Mouse (Mus musculus) CD4-positive naive resting alpha-beta T cell, adult 76 days (primary cell): ENCODE data around the gene Ccdc88c. TPM values are rescaled to one million over a fixed set of nuclear protein-coding genes. Genes with fewer than 3 reads are reported as not detected.

Source experiments
- total RNA-seq: library from RNA; stranded (reverse); gene quantifications from one replicate; pipeline ENCODE4 v1.2.4, GENCODE M21; 2023

Gene Ccdc88c
- 441 TPM for total RNA-seq

DNA sequence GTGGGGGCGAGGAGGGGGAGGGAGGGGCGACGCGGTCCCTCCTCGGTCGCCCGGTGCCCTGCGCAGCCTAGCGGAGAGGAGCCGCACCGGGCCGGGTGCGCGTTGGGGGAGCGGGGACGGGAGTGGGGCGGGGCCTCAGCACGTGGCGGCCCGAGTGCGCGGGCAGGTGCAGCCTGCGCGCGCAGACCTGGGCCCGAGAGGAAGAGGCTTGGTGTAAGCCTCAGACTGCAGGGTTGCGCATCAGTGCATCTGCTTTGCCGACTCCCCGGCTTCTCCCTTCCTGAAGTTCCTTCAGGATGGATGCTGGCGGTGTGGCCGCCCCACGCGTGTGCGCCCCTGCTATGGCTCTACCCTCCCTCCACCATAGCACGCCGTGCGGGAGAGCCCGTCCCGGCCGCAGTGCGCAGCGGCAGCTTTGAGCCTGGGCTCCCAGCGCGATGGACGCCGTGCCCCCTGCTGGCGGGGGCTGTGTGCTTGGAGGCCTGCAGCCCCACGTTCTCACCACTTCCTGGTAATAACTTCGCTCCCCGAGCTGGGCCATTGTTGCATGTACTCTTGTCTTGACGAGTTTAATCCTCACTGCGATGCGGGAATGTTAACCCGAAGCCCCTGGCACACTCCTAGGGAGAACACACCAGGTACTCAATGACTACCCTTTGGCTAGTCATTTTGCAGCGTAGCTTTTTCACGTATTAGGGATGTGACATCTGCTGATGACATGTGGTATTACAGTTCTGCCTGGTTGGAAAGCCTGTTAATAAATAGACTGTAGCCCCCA, at the start of gene Ccdc88c:
Gene Ccdc88c, minus strand, starts transcription at position 103 of the 778 bp plus-strand sequence.

DNA sequence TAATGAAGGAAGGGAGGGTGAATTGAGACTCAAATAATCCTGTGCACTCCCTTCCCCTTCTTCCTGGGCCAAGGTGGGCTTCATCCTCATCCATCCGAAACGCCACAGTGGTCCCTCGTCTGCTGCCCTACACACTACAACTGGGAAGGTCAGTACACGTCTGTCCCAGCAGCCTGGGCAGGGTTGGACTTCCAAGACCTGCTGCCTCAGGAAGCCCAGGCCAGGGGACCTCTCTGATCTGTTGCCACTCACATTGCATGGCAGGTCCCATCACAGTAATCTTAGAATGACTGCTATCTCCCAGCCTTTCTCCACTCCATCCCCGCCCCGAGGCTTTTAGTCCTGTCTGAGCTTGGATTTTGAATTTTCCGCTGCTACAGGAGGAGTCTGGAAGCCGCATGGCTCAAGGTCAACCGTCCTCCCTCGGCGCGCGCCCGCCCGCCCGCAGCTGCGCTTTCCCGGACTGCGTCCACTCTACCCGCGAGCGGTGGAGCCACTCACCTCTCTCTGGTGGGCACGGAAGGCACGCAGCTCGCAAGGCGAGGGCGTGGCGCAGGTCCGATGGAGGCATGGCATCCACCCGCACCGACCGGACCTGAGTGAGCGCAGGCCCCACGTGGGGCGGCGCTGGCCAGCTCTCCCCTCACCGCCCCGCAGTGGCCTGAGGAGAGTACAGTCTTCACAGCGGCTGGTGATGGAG, 121.1 kb downstream of the Ccdc88c start, which contains the start of gene Gpr68:
Gene Gpr68, minus strand, starts transcription at position 601 of the 700 bp plus-strand sequence.

Other genes with a start within 250 kb of the Ccdc88c start
- gene Dglucy, start 250.0 kb downstream of the Ccdc88c start, total RNA-seq: 15.8 TPM
- gene Gpr68, start 120.9 kb downstream of the Ccdc88c start, total RNA-seq: 45.9 TPM
- gene Ppp4r3a, start 54.6 kb upstream of the Ccdc88c start, total RNA-seq: 153 TPM